Mouse (Mus musculus) intestine, embryonic 14.5 days (tissue): ENCODE data around the gene Pdzd9. TPM values are rescaled to one million over a fixed set of nuclear protein-coding genes. Genes with fewer than 3 reads are reported as not detected.

Experiments
- ATAC-seq: fragments of 200-750 bp; cut with Nextera tagmentation; replicated peaks from 2 replicates; pipeline ENCODE4 v1.8.0; 2017; ENCODE audit warnings: low read depth, moderate number of reproducible peaks, moderate TSS enrichment, moderate library complexity; ENCODE audit not compliant: low FRiP score, low TSS enrichment
- DNase-seq: peaks from one replicate; pipeline ENCODE4 v3.0.0-alpha.2; 2018; ENCODE audit warnings: low spot score
- H3K27ac ChIP-seq: fragments of 300-500 bp; sonication (generic); 2 replicates; pipeline ENCODE4 v1.5.1; 2014; ENCODE audit warnings: low read depth, mild to moderate bottlenecking, control low read depth
- H3K27me3 ChIP-seq: fragments of 300-500 bp; sonication (generic); replicated peaks from 2 replicates; pipeline ENCODE4 v1.6.1; 2014; ENCODE audit warnings: low read length, control low read depth; ENCODE audit not compliant: control insufficient read depth, insufficient read depth
- H3K36me3 ChIP-seq: fragments of 300-500 bp; sonication (generic); 2 replicates; pipeline ENCODE4 v1.6.1; 2014; ENCODE audit warnings: low read length, control low read depth; ENCODE audit not compliant: control insufficient read depth, insufficient read depth
- H3K4me1 ChIP-seq: fragments of 300-500 bp; sonication (generic); replicated peaks from 2 replicates; pipeline ENCODE4 v1.6.1; 2014; ENCODE audit warnings: low read length, control low read depth, mixed read lengths; ENCODE audit not compliant: control insufficient read depth, insufficient read depth
- H3K4me2 ChIP-seq: fragments of 300-500 bp; sonication (generic); 2 replicates; pipeline ENCODE4 v1.6.1; 2014; ENCODE audit warnings: low read length
- H3K4me3 ChIP-seq: fragments of 300-500 bp; sonication (generic); 2 replicates; pipeline ENCODE4 v1.5.1; 2014; ENCODE audit warnings: low read depth, low read length, control low read depth, mixed read lengths
- H3K9ac ChIP-seq: fragments of 300-500 bp; sonication (generic); 2 replicates; pipeline ENCODE4 v1.6.1; 2014; ENCODE audit warnings: mild to moderate bottlenecking, low read length
- H3K9me3 ChIP-seq: fragments of 300-500 bp; sonication (generic); 2 replicates; pipeline ENCODE4 v1.6.1; 2016; ENCODE audit warnings: low read length, control low read depth; ENCODE audit not compliant: control insufficient read depth
- WGBS: fragments of 180-500 bp; shearing (Covaris S2); extraction: QIAGEN DNeasy Blood & Tissue Kit; methylation state at CpG from one replicate; pipeline ENCODE4 v1.1.7; 2014; 5-methylcytosine and 5-hydroxymethylcytosine counted together
- polyA plus RNA-seq: library from polyadenylated mRNA; unstranded; fragments of >200 nt; fragmentation: Nextera tagmentation; extraction: Ambion mirVana; gene quantifications from 2 replicates; pipeline ENCODE4 v1.2.1, GENCODE M21; 2014

Gene Pdzd9
- polyA plus RNA-seq, 1 experiment from 2014 or later = 0.37 TPM

GRCm38 (mm10) chr7:120677001-120677643 is 7.0 kb upstream of the Pdzd9 start, which contains the start of gene Mosmo:
TSS of gene Mosmo (plus strand) at chr7:120677618.
- Histone ChIP-seq H3K36me3 (no peaks in the 10 kb centered on the region), H3K27me3 (no peaks in the 10 kb centered on the region), H3K9ac (peak within 1 kb of the TSS; percentile 91), H3K4me3 (peak within 1 kb of the TSS; percentile 93), H3K4me1 (peaks cover 21% of the 10 kb centered on the region), H3K9me3 (no peaks in the 10 kb centered on the region), H3K4me2 (peak within 1 kb of the TSS; percentile 61), H3K27ac (peak within 1 kb of the TSS; percentile 73)
- ATAC-seq (peak; percentile 97), DNase-seq (peak; percentile 89)
- under 1% methylated on average over 44 of the region's 44 CpGs for WGBS

GRCm38 (mm10) chr7:120671271-120671670 is 1.1 kb upstream of the Pdzd9 start:
- no peaks in the 10 kb centered on the region for H3K27me3 ChIP-seq
- H3K9ac ChIP-seq = no peak overlapping the region
- 67% methylated on average over 2 of the region's 2 CpGs for WGBS
- no peak for DNase-seq
- H3K36me3 ChIP-seq = no peaks in the 10 kb centered on the region
- H3K4me2 ChIP-seq = no peak overlapping the region
- no peaks in the 10 kb centered on the region for H3K9me3 ChIP-seq
- no peak overlapping the region for H3K27ac ChIP-seq
- H3K4me3 ChIP-seq = no peak overlapping the region
- H3K4me1 ChIP-seq = no peaks in the 10 kb centered on the region
- no peak for ATAC-seq

- H3K4me1 ChIP-seq = no peaks in the 10 kb centered on the region
- whole genome bisulfite sequencing = 95% methylated on average over 4 of the region's 4 CpGs
- ATAC-seq (no peak), DNase-seq (no peak)
- peaks cover 34% of the 10 kb centered on the region for H3K36me3 ChIP-seq
- H3K27ac ChIP-seq = no peak overlapping the region
- H3K9me3 ChIP-seq = no peaks in the 10 kb centered on the region
- no peak overlapping the region for H3K9ac ChIP-seq
- H3K4me3 ChIP-seq = no peak overlapping the region
- H3K27me3 ChIP-seq = no peaks in the 10 kb centered on the region
- no peak overlapping the region for H3K4me2 ChIP-seq
Measured at GRCm38 (mm10) chr7:120662079-120662478, 8.1 kb downstream of the Pdzd9 start.

GRCm38 (mm10) chr7:120647849-120648248 is 22.3 kb downstream of the Pdzd9 start:
- H3K27ac ChIP-seq = no peak overlapping the region
- H3K4me3 ChIP-seq = no peak overlapping the region
- H3K27me3 ChIP-seq = no peaks in the 10 kb centered on the region
- no peaks in the 10 kb centered on the region for H3K9me3 ChIP-seq
- ATAC-seq (no peak), DNase-seq (no peak)
- peaks cover 98% of the 10 kb centered on the region for H3K36me3 ChIP-seq
- H3K9ac ChIP-seq = no peak overlapping the region
- 86% methylated on average over 2 of the region's 2 CpGs for WGBS
- H3K4me2 ChIP-seq = no peak overlapping the region
- H3K4me1 ChIP-seq = no peaks in the 10 kb centered on the region

- H3K9ac ChIP-seq = no peak overlapping the region
- H3K27ac ChIP-seq = no peak overlapping the region
- no peaks in the 10 kb centered on the region for H3K4me1 ChIP-seq
- WGBS = 69% methylated on average over 4 of the region's 4 CpGs
- H3K4me2 ChIP-seq = no peak overlapping the region
- no peak for DNase-seq
- no peaks in the 10 kb centered on the region for H3K27me3 ChIP-seq
- ATAC-seq = no peak
- H3K9me3 ChIP-seq = no peaks in the 10 kb centered on the region
- no peak overlapping the region for H3K4me3 ChIP-seq
- H3K36me3 ChIP-seq = peaks cover 96% of the 10 kb centered on the region
Measured at GRCm38 (mm10) chr7:120643217-120643616, 26.9 kb downstream of the Pdzd9 start.

- peak overlapping the region; percentile 95 for H3K4me2 ChIP-seq
- H3K9me3 ChIP-seq = no peaks in the 10 kb centered on the region
- H3K4me3 ChIP-seq = peak overlapping the region; percentile 96
- no peaks in the 10 kb centered on the region for H3K27me3 ChIP-seq
- 2% methylated on average over 11 of the region's 11 CpGs for WGBS
- H3K9ac ChIP-seq = peak overlapping the region; percentile 90
- DNase-seq (peak; percentile 61), ATAC-seq (no peak)
- H3K27ac ChIP-seq = peak overlapping the region; percentile 93; the same call in 1 of the 2 replicates
- H3K36me3 ChIP-seq = peaks cover 35% of the 10 kb centered on the region
- H3K4me1 ChIP-seq = peaks cover 11% of the 10 kb centered on the region
Measured at GRCm38 (mm10) chr7:120635821-120636220, 34.3 kb downstream of the Pdzd9 start.

GRCm38 (mm10) chr7:120635362-120635781 is 34.8 kb downstream of the Pdzd9 start:
- ATAC-seq (peak; percentile 87; the same call in 1 of the 2 replicates), DNase-seq (no peak)
- H3K4me1 ChIP-seq = peaks cover 11% of the 10 kb centered on the region
- H3K9ac ChIP-seq = peak overlapping the region; percentile 90
- H3K4me2 ChIP-seq = peak overlapping the region; percentile 95
- under 1% methylated on average over 30 of the region's 32 CpGs for WGBS
- peak overlapping the region; percentile 96 for H3K4me3 ChIP-seq
- H3K27ac ChIP-seq = peak overlapping the region; percentile 93
- H3K9me3 ChIP-seq = no peaks in the 10 kb centered on the region
- peaks cover 31% of the 10 kb centered on the region for H3K36me3 ChIP-seq
- H3K27me3 ChIP-seq = no peaks in the 10 kb centered on the region

GRCm38 (mm10) chr7:120634711-120635361 is 35.3 kb downstream of the Pdzd9 start, which contains the start of gene Uqcrc2:
TSS of gene Uqcrc2 (plus strand) at chr7:120635176.
- Histone ChIP-seq H3K4me1 (peaks cover 11% of the 10 kb centered on the region), H3K27me3 (no peaks in the 10 kb centered on the region), H3K36me3 (peaks cover 26% of the 10 kb centered on the region), H3K9ac (peak within 1 kb of the TSS; percentile 90), H3K4me2 (peak within 1 kb of the TSS; percentile 95), H3K9me3 (no peaks in the 10 kb centered on the region), H3K27ac (peak within 1 kb of the TSS; percentile 93), H3K4me3 (peak within 1 kb of the TSS; percentile 96)
- WGBS = under 1% methylated on average over 45 of the region's 45 CpGs
- ATAC-seq (peak; percentile 99), DNase-seq (peak; percentile 94)
